Mouse (Mus musculus) midbrain, embryonic 13.5 days (tissue): ENCODE results near the gene Lsamp. TPM values are rescaled to one million over a fixed set of nuclear protein-coding genes. Genes with fewer than 3 reads are reported as not detected.

Experiments
- ATAC-seq: fragments of 200-750 bp; cut with Nextera tagmentation; 2 replicates; pipeline ENCODE4 v1.8.0; 2017; ENCODE audit warnings: mild to moderate bottlenecking, moderate TSS enrichment, moderate library complexity
- H3K27ac ChIP-seq: fragments of 300-500 bp; sonication (generic); 2 replicates; pipeline ENCODE4 v1.5.1; 2015; ENCODE audit warnings: inconsistent platforms, mild to moderate bottlenecking, moderate library complexity
- H3K27me3 ChIP-seq: fragments of 300-500 bp; sonication (generic); 2 replicates; pipeline ENCODE4 v1.6.1; 2015; ENCODE audit warnings: mild to moderate bottlenecking, inconsistent platforms
- H3K36me3 ChIP-seq: fragments of 300-500 bp; sonication (generic); 2 replicates; pipeline ENCODE4 v1.6.1; 2015; ENCODE audit warnings: mild to moderate bottlenecking, inconsistent platforms
- H3K4me1 ChIP-seq: fragments of 300-500 bp; sonication (generic); replicated peaks from 2 replicates; pipeline ENCODE4 v1.6.1; 2015; ENCODE audit warnings: inconsistent platforms
- H3K4me2 ChIP-seq: fragments of 300-500 bp; sonication (generic); replicated peaks from 2 replicates; pipeline ENCODE4 v1.6.1; 2015; ENCODE audit warnings: moderate library complexity, mild to moderate bottlenecking, inconsistent platforms
- H3K4me3 ChIP-seq: fragments of 300-500 bp; sonication (generic); replicated peaks from 2 replicates; pipeline ENCODE4 v1.5.1; 2015; ENCODE audit warnings: mild to moderate bottlenecking, inconsistent platforms
- H3K9ac ChIP-seq: fragments of 300-500 bp; sonication (generic); replicated peaks from 2 replicates; pipeline ENCODE4 v1.6.1; 2015; ENCODE audit warnings: mild to moderate bottlenecking, inconsistent platforms
- H3K9me3 ChIP-seq: fragments of 300-500 bp; sonication (generic); 2 replicates; pipeline ENCODE4 v1.6.1; 2016; ENCODE audit warnings: mild to moderate bottlenecking, inconsistent platforms
- WGBS: fragments of 180-500 bp; shearing (Covaris S2); methylation state at CpG from one replicate; pipeline ENCODE4 v1.1.7; 2015; 5-methylcytosine and 5-hydroxymethylcytosine counted together
- polyA plus RNA-seq: library from polyadenylated mRNA; unstranded; fragments of >200 nt; fragmentation: Nextera tagmentation; extraction: Ambion mirVana; gene quantifications from 2 replicates; pipeline ENCODE4 v1.2.1, GENCODE M21; 2015

Gene Lsamp
- polyA plus RNA-seq, 1 experiment from 2014 or later: 66.7 TPM

- ATAC-seq: no peak
Measured at GRCm38 (mm10) chr16:42113246-42113645, 2129.1 kb downstream of the Lsamp start.

GRCm38 (mm10) chr16:42121788-42122187, 2137.6 kb downstream of the Lsamp start:
- ATAC-seq: no peak
- H3K4me3 ChIP-seq: no peak overlapping the region

More at GRCm38 (mm10) chr16:42113246-42113645, 2129.1 kb downstream of the Lsamp start:
- no peak overlapping the region for H3K4me2 ChIP-seq
- H3K4me3 ChIP-seq: no peak overlapping the region
- H3K36me3 ChIP-seq: no peaks in the 10 kb centered on the region
- H3K9ac ChIP-seq: no peak overlapping the region
- 93% methylated on average over 2 of the region's 2 CpGs for WGBS
- no peaks in the 10 kb centered on the region for H3K9me3 ChIP-seq
- H3K27me3 ChIP-seq: no peaks in the 10 kb centered on the region
- H3K27ac ChIP-seq: no peak overlapping the region
- no peaks in the 10 kb centered on the region for H3K4me1 ChIP-seq

GRCm38 (mm10) chr16:42123826-42124225, 2139.7 kb downstream of the Lsamp start:
- Histone ChIP-seq H3K27me3 (no peaks in the 10 kb centered on the region), H3K4me3 (no peak overlapping the region), H3K9ac (no peak overlapping the region), H3K27ac (no peak overlapping the region), H3K4me2 (no peak overlapping the region), H3K4me1 (peaks cover 8% of the 10 kb centered on the region), H3K9me3 (no peaks in the 10 kb centered on the region), H3K36me3 (no peaks in the 10 kb centered on the region)
- no peak for ATAC-seq
- 43% methylated on average over 4 of the region's 4 CpGs for WGBS

More at GRCm38 (mm10) chr16:42121788-42122187, 2137.6 kb downstream of the Lsamp start:
- Histone ChIP-seq H3K27me3 (no peaks in the 10 kb centered on the region), H3K9ac (no peak overlapping the region), H3K27ac (no peak overlapping the region), H3K4me1 (peaks cover 8% of the 10 kb centered on the region), H3K4me2 (no peak overlapping the region), H3K36me3 (no peaks in the 10 kb centered on the region), H3K9me3 (no peaks in the 10 kb centered on the region)
- 93% methylated on average over 6 of the region's 6 CpGs for WGBS

- Histone ChIP-seq H3K9ac (no peak overlapping the region), H3K9me3 (no peaks in the 10 kb centered on the region), H3K4me2 (no peak overlapping the region), H3K27me3 (no peaks in the 10 kb centered on the region), H3K36me3 (no peaks in the 10 kb centered on the region), H3K27ac (no peak overlapping the region), H3K4me3 (no peak overlapping the region), H3K4me1 (peaks cover 8% of the 10 kb centered on the region)
- no peak for ATAC-seq
- 91% methylated on average over 2 of the region's 2 CpGs for WGBS
Measured at GRCm38 (mm10) chr16:42126061-42126460, 2141.9 kb downstream of the Lsamp start.

- Histone ChIP-seq H3K4me3 (no peak overlapping the region), H3K27me3 (no peaks in the 10 kb centered on the region), H3K27ac (no peak overlapping the region), H3K9ac (no peak overlapping the region), H3K4me1 (peaks cover 8% of the 10 kb centered on the region; the same call in 1 of the 2 replicates), H3K9me3 (no peaks in the 10 kb centered on the region), H3K36me3 (no peaks in the 10 kb centered on the region), H3K4me2 (no peak overlapping the region)
- ATAC-seq: no peak
- WGBS: 63% methylated on average over 6 of the region's 6 CpGs
Measured at GRCm38 (mm10) chr16:42147164-42147563, 2163.0 kb downstream of the Lsamp start.

GRCm38 (mm10) chr16:42149216-42149942, 2165.2 kb downstream of the Lsamp start:
- H3K36me3 ChIP-seq: no peaks in the 10 kb centered on the region
- H3K9ac ChIP-seq: no peak overlapping the region
- no peak for ATAC-seq
- WGBS: 14% methylated on average over 6 of the region's 6 CpGs
- no peak overlapping the region for H3K4me2 ChIP-seq
- no peak overlapping the region for H3K27ac ChIP-seq
- H3K9me3 ChIP-seq: no peaks in the 10 kb centered on the region
- no peaks in the 10 kb centered on the region for H3K27me3 ChIP-seq
- no peak overlapping the region for H3K4me3 ChIP-seq
- peaks cover 15% of the 10 kb centered on the region for H3K4me1 ChIP-seq

GRCm38 (mm10) chr16:42152640-42153039, 2168.5 kb downstream of the Lsamp start:
- H3K27me3 ChIP-seq: no peaks in the 10 kb centered on the region
- no peak for ATAC-seq
- 58% methylated on average over 8 of the region's 8 CpGs for WGBS
- H3K4me3 ChIP-seq: no peak overlapping the region
- no peak overlapping the region for H3K4me2 ChIP-seq
- no peak overlapping the region for H3K27ac ChIP-seq
- H3K36me3 ChIP-seq: no peaks in the 10 kb centered on the region
- H3K9ac ChIP-seq: no peak overlapping the region
- peaks cover 15% of the 10 kb centered on the region for H3K4me1 ChIP-seq
- no peaks in the 10 kb centered on the region for H3K9me3 ChIP-seq

GRCm38 (mm10) chr16:42157816-42158215, 2173.7 kb downstream of the Lsamp start:
- Histone ChIP-seq H3K4me3 (no peak overlapping the region), H3K4me1 (peaks cover 3% of the 10 kb centered on the region), H3K4me2 (no peak overlapping the region), H3K9ac (no peak overlapping the region), H3K27me3 (no peaks in the 10 kb centered on the region), H3K9me3 (no peaks in the 10 kb centered on the region), H3K36me3 (no peaks in the 10 kb centered on the region), H3K27ac (no peak overlapping the region)
- 71% methylated on average over 9 of the region's 9 CpGs for WGBS
- 0 out of 2 replicates have a peak, but pooled peaks have one; percentile 24 for ATAC-seq

- Histone ChIP-seq H3K27ac (no peak overlapping the region), H3K27me3 (no peaks in the 10 kb centered on the region), H3K9ac (no peak overlapping the region), H3K4me2 (no peak overlapping the region), H3K36me3 (no peaks in the 10 kb centered on the region), H3K4me1 (no peaks in the 10 kb centered on the region), H3K9me3 (no peaks in the 10 kb centered on the region), H3K4me3 (no peak overlapping the region)
- ATAC-seq: peak; percentile 55; the same call in 1 of the 2 replicates
Measured at GRCm38 (mm10) chr16:42164941-42165340, 2180.8 kb downstream of the Lsamp start.

- Histone ChIP-seq H3K4me3 (no peak overlapping the region), H3K27ac (no peak overlapping the region), H3K9me3 (no peaks in the 10 kb centered on the region), H3K27me3 (no peaks in the 10 kb centered on the region), H3K4me2 (no peak overlapping the region), H3K36me3 (no peaks in the 10 kb centered on the region), H3K9ac (no peak overlapping the region), H3K4me1 (no peaks in the 10 kb centered on the region)
- 91% methylated on average over 9 of the region's 9 CpGs for WGBS
- no peak for ATAC-seq
Measured at GRCm38 (mm10) chr16:42168292-42168691, 2184.1 kb downstream of the Lsamp start.

- no peak for ATAC-seq
- Histone ChIP-seq H3K27ac (no peak overlapping the region), H3K9me3 (no peaks in the 10 kb centered on the region), H3K4me2 (no peak overlapping the region), H3K27me3 (no peaks in the 10 kb centered on the region), H3K4me3 (no peak overlapping the region), H3K9ac (no peak overlapping the region), H3K4me1 (no peaks in the 10 kb centered on the region), H3K36me3 (no peaks in the 10 kb centered on the region)
- 28% methylated on average over 8 of the region's 8 CpGs for WGBS
Measured at GRCm38 (mm10) chr16:42169447-42170140, 2185.4 kb downstream of the Lsamp start.

- 0 out of 2 replicates have a peak, but pooled peaks have one; percentile 40 for ATAC-seq
- no peak overlapping the region for H3K9ac ChIP-seq
- WGBS: 23% methylated on average over 11 of the region's 11 CpGs
- H3K4me2 ChIP-seq: no peak overlapping the region
- H3K36me3 ChIP-seq: no peaks in the 10 kb centered on the region
- no peaks in the 10 kb centered on the region for H3K4me1 ChIP-seq
- no peaks in the 10 kb centered on the region for H3K9me3 ChIP-seq
- H3K4me3 ChIP-seq: no peak overlapping the region
- H3K27ac ChIP-seq: no peak overlapping the region
- no peaks in the 10 kb centered on the region for H3K27me3 ChIP-seq
Measured at GRCm38 (mm10) chr16:42172476-42172875, 2188.3 kb downstream of the Lsamp start.
